Mouse (Mus musculus) heart, embryonic 12.5 days (tissue): ENCODE data around the gene 0610010F05Rik. TPM values are rescaled to one million over a fixed set of nuclear protein-coding genes. Genes with fewer than 3 reads are reported as not detected.

ENCODE experiments used
- ATAC-seq: fragments of 200-750 bp; cut with Nextera tagmentation; 2 replicates; pipeline ENCODE4 v1.8.0; 2017; ENCODE audit warnings: moderate TSS enrichment, moderate library complexity; ENCODE audit not compliant: insufficient number of reproducible peaks, low FRiP score
- H3K27ac ChIP-seq: fragments of 300-500 bp; sonication (generic); 2 replicates; pipeline ENCODE4 v1.5.1; 2016; ENCODE audit warnings: mild to moderate bottlenecking, moderate library complexity; ENCODE audit not compliant: poor library complexity, severe bottlenecking
- H3K27me3 ChIP-seq: fragments of 300-500 bp; sonication (generic); replicated peaks from 2 replicates; pipeline ENCODE4 v1.6.1; 2016; ENCODE audit warnings: mild to moderate bottlenecking, moderate library complexity
- H3K36me3 ChIP-seq: fragments of 300-500 bp; sonication (generic); 2 replicates; pipeline ENCODE4 v1.6.1; 2016; ENCODE audit warnings: mild to moderate bottlenecking, moderate library complexity
- H3K4me1 ChIP-seq: fragments of 300-500 bp; sonication (generic); replicated peaks from 2 replicates; pipeline ENCODE4 v1.6.1; 2016; ENCODE audit warnings: mild to moderate bottlenecking
- H3K4me2 ChIP-seq: fragments of 300-500 bp; sonication (generic); 2 replicates; pipeline ENCODE4 v1.6.1; 2016; ENCODE audit warnings: mild to moderate bottlenecking, moderate library complexity
- H3K4me3 ChIP-seq: fragments of 300-500 bp; sonication (generic); 2 replicates; pipeline ENCODE4 v1.5.1; 2016; ENCODE audit warnings: mild to moderate bottlenecking
- H3K9ac ChIP-seq: fragments of 300-500 bp; sonication (generic); 2 replicates; pipeline ENCODE4 v1.6.1; 2016; ENCODE audit warnings: mild to moderate bottlenecking, moderate library complexity
- H3K9me3 ChIP-seq: fragments of 300-500 bp; sonication (generic); replicated peaks from 2 replicates; pipeline ENCODE4 v1.6.1; 2016; ENCODE audit warnings: mild to moderate bottlenecking, moderate library complexity
- WGBS: fragments of 180-500 bp; shearing (Covaris S2); methylation state at CpG from one replicate; pipeline ENCODE4 v1.1.7; 2016; 5-methylcytosine and 5-hydroxymethylcytosine counted together
- polyA plus RNA-seq: library from polyadenylated mRNA; unstranded; fragments of >200 nt; fragmentation: Nextera tagmentation; extraction: Ambion mirVana; gene quantifications from 2 replicates; pipeline ENCODE4 v1.2.1, GENCODE M21; 2016

The 0610010F05Rik gene
- polyA plus RNA-seq, 1 experiment from 2014 or later = 18.8 TPM

DNA sequence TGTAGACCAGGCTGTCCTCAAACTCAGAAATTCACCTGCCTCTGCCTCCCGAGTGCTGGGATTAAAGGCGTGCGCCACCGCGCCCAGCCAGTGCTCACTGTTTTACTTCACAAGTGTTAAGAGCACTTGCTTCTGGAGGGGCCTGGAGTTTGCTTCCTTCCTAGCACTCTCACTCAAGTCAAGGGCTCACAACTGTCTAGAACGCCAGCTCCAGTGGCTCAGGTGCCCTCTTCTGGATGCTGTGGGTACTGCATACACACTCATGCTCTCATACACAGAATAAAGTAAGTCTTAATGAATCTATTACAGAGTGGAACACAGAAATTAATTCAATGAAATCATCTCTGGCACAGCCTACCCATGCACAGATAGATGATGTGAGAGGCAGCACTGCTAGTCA lies 67.7 kb downstream of the 0610010F05Rik start:
- Histone ChIP-seq H3K4me3 (no peak overlapping the region), H3K27ac (no peak overlapping the region), H3K4me2 (no peak overlapping the region), H3K9me3 (no peaks in the 10 kb centered on the region), H3K4me1 (peaks cover 3% of the 10 kb centered on the region; the same call in 1 of the 2 replicates), H3K9ac (no peak overlapping the region), H3K27me3 (no peaks in the 10 kb centered on the region), H3K36me3 (peaks cover 18% of the 10 kb centered on the region)
- no peak for ATAC-seq
- 51% methylated on average over 6 of the region's 6 CpGs for WGBS

DNA sequence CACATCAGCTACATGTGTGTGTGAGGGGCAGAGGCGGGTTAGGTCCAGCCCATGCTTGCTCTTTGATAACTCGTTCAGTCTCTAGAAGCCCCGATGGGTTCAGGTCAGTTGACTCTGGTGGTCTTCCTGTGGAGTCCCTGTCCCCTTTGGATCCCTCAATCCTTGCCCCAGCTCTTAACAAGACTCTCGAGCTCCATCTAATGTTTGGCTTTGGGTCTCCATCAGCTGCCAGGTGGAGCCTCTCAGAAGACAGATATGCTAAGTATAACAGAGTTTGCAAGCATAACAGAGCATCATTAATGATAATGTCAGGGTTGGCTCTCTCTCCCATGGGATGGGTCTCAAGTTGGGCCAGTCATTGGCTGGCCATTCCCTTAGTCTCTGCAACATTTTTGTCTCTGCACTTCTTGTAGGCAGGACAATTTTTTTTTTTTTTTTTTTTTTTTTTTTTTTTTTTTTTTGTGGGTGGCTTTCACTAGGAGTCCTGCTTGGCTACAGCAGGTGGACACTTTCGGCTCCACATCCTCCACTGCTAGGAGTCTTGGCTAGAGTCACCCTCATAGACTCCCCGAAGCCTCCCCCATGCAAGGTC lies 76.3 kb downstream of the 0610010F05Rik start:
- H3K36me3 ChIP-seq = no peaks in the 10 kb centered on the region; the same call in 1 of the 2 replicates
- WGBS = 63% methylated on average over 6 of the region's 6 CpGs
- no peak overlapping the region for H3K4me3 ChIP-seq
- H3K4me2 ChIP-seq = no peak overlapping the region
- H3K4me1 ChIP-seq = no peaks in the 10 kb centered on the region
- no peak overlapping the region for H3K27ac ChIP-seq
- H3K9me3 ChIP-seq = no peaks in the 10 kb centered on the region
- no peak overlapping the region for H3K9ac ChIP-seq
- ATAC-seq = no peak
- H3K27me3 ChIP-seq = no peaks in the 10 kb centered on the region

DNA sequence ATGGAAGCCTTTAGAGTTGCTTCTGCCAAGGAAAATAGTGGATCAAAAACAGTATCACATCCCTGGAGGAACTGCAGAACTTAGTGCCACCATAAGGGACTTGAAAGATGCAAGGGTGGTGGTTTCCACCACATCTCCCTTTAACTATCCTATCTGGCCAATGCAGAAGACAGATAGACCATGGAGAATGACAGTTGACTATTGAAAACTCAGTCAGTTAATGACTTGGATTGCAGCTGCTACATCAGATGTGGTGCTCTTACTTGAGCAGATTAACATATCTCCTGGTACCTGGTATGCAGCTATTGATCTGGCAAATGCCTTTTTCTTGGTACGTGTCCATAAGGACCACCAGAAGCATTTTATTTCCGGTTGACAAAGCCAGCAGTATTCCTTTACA lies 96.0 kb downstream of the 0610010F05Rik start:
- no peaks in the 10 kb centered on the region for H3K9me3 ChIP-seq
- WGBS = 81% methylated on average over 2 of the region's 2 CpGs
- no peak for ATAC-seq

DNA sequence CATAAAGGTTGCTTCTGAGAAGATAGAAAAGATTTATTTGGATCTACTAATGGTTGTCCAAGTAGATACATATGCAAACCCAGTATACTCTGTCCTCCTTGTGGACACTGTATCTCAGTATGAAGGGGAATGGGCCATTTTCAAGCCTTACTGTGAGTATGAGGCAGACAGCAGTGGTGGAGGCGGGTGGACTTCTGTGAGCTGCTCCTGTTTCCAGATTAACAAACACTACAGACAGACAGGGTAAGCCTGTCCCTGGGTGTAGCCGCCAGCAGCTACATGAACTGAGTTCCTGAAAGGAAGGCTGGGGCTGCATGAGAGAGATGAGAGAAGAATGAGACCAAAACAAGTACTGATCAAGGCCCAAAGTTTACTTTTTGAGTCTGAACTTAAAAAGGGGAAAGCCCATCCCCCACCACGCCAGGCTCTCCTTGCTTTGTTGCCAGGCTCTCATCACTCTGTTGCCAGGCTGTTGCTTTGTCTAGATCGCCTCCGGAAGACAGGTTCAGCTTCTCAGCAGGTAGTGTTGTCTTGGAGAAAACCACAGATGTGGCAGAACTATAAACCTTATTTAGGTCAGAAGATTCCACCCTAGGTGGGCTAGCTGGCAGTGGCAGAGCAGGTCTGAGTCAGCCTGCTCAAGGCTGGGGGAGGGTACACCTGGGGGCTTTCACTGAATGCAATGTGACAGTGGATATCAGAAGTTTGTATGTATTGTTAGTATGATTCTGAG lies 112.8 kb downstream of the 0610010F05Rik start, which contains the start of gene 1700093K21Rik:
1700093K21Rik (minus strand) TSS at position 683 of the 733 bp plus-strand sequence.
- no peak within 1 kb of the TSS for H3K9ac ChIP-seq
- ATAC-seq = no peak
- H3K27me3 ChIP-seq = no peaks in the 10 kb centered on the region
- 47% methylated on average over 5 of the region's 5 CpGs for WGBS
- peaks cover 6% of the 10 kb centered on the region for H3K9me3 ChIP-seq
- H3K4me1 ChIP-seq = no peaks in the 10 kb centered on the region
- no peak within 1 kb of the TSS for H3K27ac ChIP-seq
- H3K4me3 ChIP-seq = no peak within 1 kb of the TSS
- no peaks in the 10 kb centered on the region for H3K36me3 ChIP-seq
- H3K4me2 ChIP-seq = no peak within 1 kb of the TSS

More for the DNA sequence above, 96.0 kb downstream of the 0610010F05Rik start:
- Histone ChIP-seq H3K4me1 (no peaks in the 10 kb centered on the region), H3K27ac (no peak overlapping the region), H3K36me3 (no peaks in the 10 kb centered on the region), H3K27me3 (no peaks in the 10 kb centered on the region), H3K4me2 (no peak overlapping the region), H3K9ac (no peak overlapping the region), H3K4me3 (no peak overlapping the region)

DNA sequence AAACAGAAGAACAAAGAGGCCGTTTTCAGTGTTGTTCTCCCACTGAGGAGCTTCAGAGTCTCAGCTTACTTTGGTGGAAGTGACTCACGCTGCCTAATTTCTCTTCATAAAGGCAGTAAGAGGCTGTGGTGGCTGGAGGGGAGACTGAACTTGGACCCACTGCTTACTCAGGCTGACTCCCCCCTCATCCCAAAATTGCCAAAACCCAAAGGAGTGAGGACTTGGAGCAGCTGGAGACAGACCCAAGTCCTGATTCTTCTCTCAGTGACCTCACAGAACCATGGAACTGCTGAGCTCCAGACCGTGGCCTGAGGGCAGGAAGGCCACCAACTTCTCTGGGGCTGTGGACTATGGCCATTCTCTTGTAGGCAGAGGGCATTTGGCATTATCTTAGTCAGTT lies 114.5 kb downstream of the 0610010F05Rik start:
- Histone ChIP-seq H3K27ac (no peak overlapping the region), H3K4me1 (no peaks in the 10 kb centered on the region), H3K27me3 (no peaks in the 10 kb centered on the region), H3K9ac (no peak overlapping the region), H3K9me3 (no peaks in the 10 kb centered on the region), H3K4me3 (no peak overlapping the region), H3K36me3 (no peaks in the 10 kb centered on the region), H3K4me2 (no peak overlapping the region)
- 89% methylated on average over 3 of the region's 3 CpGs for WGBS
- no peak for ATAC-seq

DNA sequence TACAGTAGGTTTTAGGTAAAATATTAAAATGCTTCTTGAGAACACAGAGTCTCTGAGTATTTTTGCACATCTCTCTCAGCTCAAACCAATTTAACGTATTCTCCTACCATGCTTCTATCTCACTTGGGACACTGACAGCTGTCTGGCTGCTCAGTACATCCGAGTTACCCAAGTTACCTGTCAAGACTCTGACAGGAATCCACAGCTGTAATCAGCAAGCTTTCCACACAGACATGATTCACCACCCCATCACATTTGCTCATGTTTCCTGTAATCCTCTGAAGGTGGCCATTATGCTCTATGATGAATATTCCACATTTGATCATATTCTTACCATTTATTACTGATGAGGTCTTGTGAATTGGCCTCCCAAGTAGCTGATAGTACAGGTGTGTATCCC lies 118.1 kb downstream of the 0610010F05Rik start:
- H3K9ac ChIP-seq = no peak overlapping the region
- no peak overlapping the region for H3K27ac ChIP-seq
- no peak for ATAC-seq
- no peaks in the 10 kb centered on the region for H3K4me1 ChIP-seq
- H3K36me3 ChIP-seq = no peaks in the 10 kb centered on the region
- H3K4me2 ChIP-seq = no peak overlapping the region
- no peaks in the 10 kb centered on the region for H3K27me3 ChIP-seq
- WGBS = 70% methylated on average over 2 of the region's 2 CpGs
- no peak overlapping the region for H3K4me3 ChIP-seq
- H3K9me3 ChIP-seq = no peaks in the 10 kb centered on the region

Other genes with a start within 250 kb of the 0610010F05Rik start
- 72.4 and 75.0 TPM in 2 replicates for gene Ahsa2, start 135.6 kb downstream of the 0610010F05Rik start, polyA plus RNA-seq
- gene 1700093K21Rik, start 112.5 kb downstream of the 0610010F05Rik start, polyA plus RNA-seq = not detected in 2 replicates
- gene Pus10, start 32.0 kb upstream of the 0610010F05Rik start, polyA plus RNA-seq = 18.0 and 18.5 TPM in 2 replicates
- 29.6 and 32.3 TPM in 2 replicates for gene Pex13, start 32.3 kb upstream of the 0610010F05Rik start, polyA plus RNA-seq
- 2.2 and 3.1 TPM in 2 replicates for gene Rel, start 137.3 kb upstream of the 0610010F05Rik start, polyA plus RNA-seq